Mouse (Mus musculus) testis, adult 2 months (tissue): ENCODE results near the gene Phgr1.

ENCODE experiments used
- CTCF ChIP-seq: fragments of 200-500 bp; IDR thresholded peaks from 2 replicates; pipeline ENCODE4 v1.5.1; 2012; ENCODE audit warnings: low read depth, mild to moderate bottlenecking, inconsistent platforms, low read length, moderate library complexity; ENCODE audit not compliant: control insufficient read depth, insufficient read depth, insufficient replicate concordance
- POLR2A ChIP-seq: fragments of 200-500 bp; IDR thresholded peaks from 2 replicates; pipeline ENCODE4 v1.6.1; 2012; ENCODE audit warnings: low read depth, mild to moderate bottlenecking, inconsistent platforms, low read length, moderate library complexity; ENCODE audit not compliant: control insufficient read depth

DNA sequence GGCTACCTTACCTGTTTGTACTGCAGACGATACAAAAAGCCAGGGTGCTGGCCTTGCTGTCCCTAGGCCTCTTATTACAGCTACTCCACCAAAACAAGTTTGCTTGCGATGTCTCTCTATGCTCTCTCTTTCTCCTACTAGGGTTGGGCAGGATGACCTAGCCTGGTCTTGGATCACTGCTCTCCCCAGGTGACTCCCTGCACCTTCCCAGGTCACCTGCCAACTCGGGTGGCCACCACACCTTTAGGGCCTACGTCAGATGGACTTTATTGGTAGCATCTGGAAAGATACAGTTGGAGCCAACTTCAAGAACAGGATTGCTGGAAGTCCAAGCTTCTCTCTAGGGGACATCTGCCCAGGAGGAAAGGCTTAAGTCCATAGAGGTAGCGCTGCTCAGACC is 7.7 kb upstream of the Phgr1 start:
- TF ChIP-seq CTCF (no peak), POLR2A (no peak)
